Mouse (Mus musculus) thymus, postnatal 25 days (tissue): ENCODE measurements around the gene Gm11639.
"Not testable (repeated sequence)": the region's sequence is repeated elsewhere in the genome, so short reads cannot be mapped to it uniquely, and the experiment has no call there.

Source experiments
- DNase-seq: peaks from one replicate; pipeline ENCODE4 v3.0.0; 2022

Gene Gm11639

GRCm38 (mm10) chr11:104707084-104707483 lies 21.6 kb downstream of the Gm11639 start:
- no peak for DNase-seq

GRCm38 (mm10) chr11:104744995-104745568 lies 59.6 kb downstream of the Gm11639 start:
- DNase-seq, result no peak

GRCm38 (mm10) chr11:104765762-104766161 lies 80.3 kb downstream of the Gm11639 start:
- no peak for DNase-seq

GRCm38 (mm10) chr11:104767068-104767467 lies 81.6 kb downstream of the Gm11639 start:
- no peak for DNase-seq

GRCm38 (mm10) chr11:104768072-104768471 lies 82.6 kb downstream of the Gm11639 start:
- peak; percentile 42 for DNase-seq

GRCm38 (mm10) chr11:104778796-104779195 lies 93.3 kb downstream of the Gm11639 start:
- no peak for DNase-seq

- DNase-seq, result no peak
Measured at GRCm38 (mm10) chr11:104944723-104945122, 259.2 kb downstream of the Gm11639 start.

- no peak for DNase-seq
Measured at GRCm38 (mm10) chr11:104952349-104952748, 266.8 kb downstream of the Gm11639 start.

- no peak for DNase-seq
Measured at GRCm38 (mm10) chr11:104967862-104968261, 282.4 kb downstream of the Gm11639 start.

GRCm38 (mm10) chr11:104968388-104968787 lies 282.9 kb downstream of the Gm11639 start:
- no peak for DNase-seq

GRCm38 (mm10) chr11:104971322-104971721 lies 285.8 kb downstream of the Gm11639 start:
- DNase-seq, result no peak

GRCm38 (mm10) chr11:104972480-104972879 lies 287.0 kb downstream of the Gm11639 start:
- DNase-seq, result no peak

GRCm38 (mm10) chr11:104977976-104978375 lies 292.5 kb downstream of the Gm11639 start:
- no peak for DNase-seq

GRCm38 (mm10) chr11:104981342-104982055 lies 296.0 kb downstream of the Gm11639 start:
- DNase-seq, result no peak

- no peak for DNase-seq
Measured at GRCm38 (mm10) chr11:105009232-105009631, 323.7 kb downstream of the Gm11639 start.

GRCm38 (mm10) chr11:105021071-105021470 lies 335.6 kb downstream of the Gm11639 start:
- no peak for DNase-seq

- no peak for DNase-seq
Measured at GRCm38 (mm10) chr11:105028744-105029348, 343.3 kb downstream of the Gm11639 start.

GRCm38 (mm10) chr11:105029525-105029924 lies 344.0 kb downstream of the Gm11639 start:
- DNase-seq, result no peak

- DNase-seq, result no peak
Measured at GRCm38 (mm10) chr11:105030229-105030628, 344.7 kb downstream of the Gm11639 start.

- no peak for DNase-seq
Measured at GRCm38 (mm10) chr11:105031103-105031502, 345.6 kb downstream of the Gm11639 start.

- no peak for DNase-seq
Measured at GRCm38 (mm10) chr11:105035081-105035480, 349.6 kb downstream of the Gm11639 start.

GRCm38 (mm10) chr11:105063292-105063691 lies 377.8 kb downstream of the Gm11639 start, which contains the start of gene Efcab3:
TSS of gene Efcab3 (plus strand) at chr11:105063592.
- DNase-seq, result no peak

GRCm38 (mm10) chr11:105112448-105112847 lies 426.9 kb downstream of the Gm11639 start:
- not testable (repeated sequence) for DNase-seq

- DNase-seq, result no peak
Measured at GRCm38 (mm10) chr11:105117814-105118213, 432.3 kb downstream of the Gm11639 start.
